Mouse (Mus musculus) lung, postnatal 0 days (tissue): ENCODE results near the gene Lancl3.

Experiments used
- CTCF ChIP-seq: IDR thresholded peaks from 2 replicates; pipeline ENCODE4 v1.5.1; 2016; ENCODE audit warnings: antibody characterized with exemption, mild to moderate bottlenecking
- EP300 ChIP-seq: IDR thresholded peaks from 2 replicates; pipeline ENCODE4 v1.6.1; 2016; ENCODE audit warnings: antibody characterized with exemption, mild to moderate bottlenecking, control low read depth

- TF ChIP-seq CTCF (no peak), EP300 (no peak)
Measured at GRCm38 (mm10) chrX:9303455-9303854, 103.8 kb downstream of the Lancl3 start.
